Mouse (Mus musculus): ENCODE data around the gene Spocd1.

The Spocd1 gene

DNA sequence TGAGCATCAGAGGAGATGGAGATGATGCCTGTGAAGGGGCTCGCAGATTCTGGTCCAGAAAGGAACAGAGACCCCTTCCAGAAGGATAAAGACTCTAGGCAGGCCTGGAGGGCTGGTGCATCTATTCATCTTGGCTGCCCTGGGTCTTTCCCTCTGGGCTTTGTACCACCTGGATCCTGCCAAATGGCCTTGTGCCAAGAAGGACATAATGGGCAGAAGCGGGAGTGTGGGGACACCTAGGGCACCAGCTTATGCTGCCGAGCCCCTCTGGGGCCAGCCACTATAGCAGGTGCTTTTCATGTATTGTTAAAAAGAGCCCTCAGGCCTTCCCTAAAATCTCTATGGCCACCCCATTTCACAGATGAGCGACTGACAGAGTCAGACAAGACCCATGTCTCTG, 49.2 kb downstream of the Spocd1 start:
- no peak for DNase-seq

DNA sequence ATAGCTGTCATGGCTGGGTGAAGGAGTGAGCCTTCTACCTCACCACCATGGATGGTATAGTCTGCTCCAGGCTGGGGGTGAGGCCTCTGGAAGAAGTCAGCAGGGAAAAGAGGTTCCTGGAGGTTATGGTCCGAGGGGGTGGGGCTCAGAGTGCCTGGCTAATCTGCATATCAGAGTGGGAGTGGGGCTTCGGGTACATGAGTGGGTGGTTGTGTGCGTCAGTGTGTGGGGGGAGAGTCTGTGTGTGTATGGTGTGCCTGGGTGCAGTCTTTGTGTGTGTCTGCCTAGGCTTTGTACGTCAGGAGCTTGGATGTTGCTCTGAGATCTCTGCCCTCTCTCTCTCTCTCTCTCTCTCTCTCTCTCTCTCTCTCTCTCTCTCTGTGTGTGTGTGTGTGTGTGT, 49.9 kb downstream of the Spocd1 start:
- no peak for DNase-seq

- DNase-seq = no peak
These were observed 52.6 kb downstream of the Spocd1 start for GRCm38 (mm10) chr4:129981657-129982056.

GRCm38 (mm10) chr4:129983046-129983445, 54.0 kb downstream of the Spocd1 start:
- DNase-seq = peak; percentile 32

DNA sequence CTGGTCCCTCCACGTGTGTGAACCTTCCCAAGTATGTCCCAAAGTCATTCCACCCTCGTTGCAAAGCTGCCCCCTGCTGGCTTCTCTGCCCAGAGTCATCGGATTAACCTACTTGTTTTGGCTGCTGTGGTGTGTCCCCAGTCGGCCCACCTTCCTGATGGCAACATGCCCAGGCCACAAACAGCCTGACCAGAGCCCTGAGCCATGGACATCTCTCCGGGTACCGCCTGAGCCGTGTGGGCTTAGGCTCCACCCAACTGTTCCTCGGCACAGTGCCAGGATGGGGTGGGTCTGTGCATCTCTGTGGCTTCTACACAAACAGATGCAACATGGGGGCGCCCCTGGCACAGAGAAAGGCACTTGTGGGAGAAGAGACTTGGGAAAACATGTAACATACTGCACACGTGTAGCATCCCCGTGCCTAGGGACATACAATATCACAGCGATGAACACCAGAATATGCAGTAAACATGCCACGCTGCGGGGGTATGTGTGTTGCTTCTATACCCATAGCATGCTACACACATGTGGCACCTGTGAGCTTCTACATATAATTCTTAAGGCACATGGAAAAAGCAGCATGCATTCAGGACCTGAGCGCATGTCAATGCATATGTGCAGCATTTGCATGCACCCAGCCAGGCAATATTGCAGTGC, 54.8 kb downstream of the Spocd1 start:
- DNase-seq = peak; percentile 85

GRCm38 (mm10) chr4:129984421-129985061, 55.5 kb downstream of the Spocd1 start, which contains the start of gene Adgrb2:
Adgrb2 (plus strand) TSS chr4:129984870.
- peak; percentile 74 for DNase-seq

DNA sequence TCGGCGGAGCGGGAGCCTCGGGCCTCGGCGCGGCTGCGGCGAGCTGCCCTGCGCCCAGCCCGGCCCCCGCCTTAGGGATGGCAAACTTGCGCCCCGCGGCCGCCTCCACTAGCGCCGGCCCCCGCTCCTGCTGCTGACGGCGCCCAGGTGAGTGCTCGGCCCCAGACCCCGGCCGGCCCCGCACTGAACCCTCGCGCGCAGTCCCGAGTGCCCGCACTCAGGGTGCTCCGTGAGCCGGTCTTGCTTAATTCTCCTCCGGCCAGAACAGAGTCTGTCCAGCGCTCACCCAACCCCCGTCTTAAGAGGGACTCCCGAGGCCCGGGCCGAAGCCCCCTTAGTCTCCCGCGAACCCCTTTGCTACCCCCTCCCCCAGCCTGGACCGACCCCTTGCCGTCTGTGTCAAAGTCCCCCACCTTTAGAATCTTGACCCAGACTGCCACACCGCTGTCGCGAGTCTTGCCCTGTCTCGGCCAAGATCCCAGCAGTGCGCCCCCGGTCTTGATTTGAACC, 56.2 kb downstream of the Spocd1 start:
- DNase-seq = peak; percentile 33

DNA sequence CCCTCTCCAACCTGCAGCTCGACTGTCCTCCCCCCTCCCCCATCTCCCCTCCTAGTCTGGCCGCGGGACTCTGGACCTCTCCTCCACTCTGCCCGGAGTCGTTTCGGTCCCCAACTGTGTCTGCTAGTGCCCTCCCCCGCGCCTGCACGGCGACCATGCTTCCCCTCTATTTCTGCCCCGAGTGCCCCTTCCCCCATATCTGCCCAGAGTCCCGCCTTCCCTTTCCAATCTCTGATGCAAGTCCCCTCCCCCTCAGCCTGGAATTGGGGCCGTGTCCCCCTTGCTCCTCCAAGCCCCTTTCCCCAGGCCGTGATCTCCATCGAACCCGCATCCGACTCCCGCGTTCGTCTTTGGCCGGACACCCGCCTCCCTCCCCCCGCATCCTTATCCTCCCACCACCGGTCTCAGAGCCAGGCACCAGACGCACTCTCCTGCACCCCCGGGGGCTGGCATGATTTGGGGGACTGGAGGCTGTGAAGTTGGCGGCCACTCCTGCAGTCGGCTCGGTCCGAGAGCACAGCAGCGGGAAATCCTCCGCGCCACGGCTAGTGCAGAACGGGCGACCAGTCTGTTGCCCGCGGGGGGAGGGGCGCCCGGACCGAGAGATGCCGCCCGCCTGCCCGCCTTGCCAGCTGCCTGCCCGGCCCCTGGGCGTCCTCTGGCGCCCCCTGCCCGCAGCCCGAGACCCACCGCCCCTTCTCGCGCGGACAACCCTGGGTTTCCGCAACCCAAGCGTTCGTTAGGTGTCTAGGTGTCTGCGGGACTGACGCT, 56.8 kb downstream of the Spocd1 start:
- DNase-seq = peak; percentile 93

- DNase-seq = peak; percentile 63
These were observed 58.9 kb downstream of the Spocd1 start for GRCm38 (mm10) chr4:129987825-129988504.

GRCm38 (mm10) chr4:129989925-129990324, 60.9 kb downstream of the Spocd1 start:
- no peak for DNase-seq

DNA sequence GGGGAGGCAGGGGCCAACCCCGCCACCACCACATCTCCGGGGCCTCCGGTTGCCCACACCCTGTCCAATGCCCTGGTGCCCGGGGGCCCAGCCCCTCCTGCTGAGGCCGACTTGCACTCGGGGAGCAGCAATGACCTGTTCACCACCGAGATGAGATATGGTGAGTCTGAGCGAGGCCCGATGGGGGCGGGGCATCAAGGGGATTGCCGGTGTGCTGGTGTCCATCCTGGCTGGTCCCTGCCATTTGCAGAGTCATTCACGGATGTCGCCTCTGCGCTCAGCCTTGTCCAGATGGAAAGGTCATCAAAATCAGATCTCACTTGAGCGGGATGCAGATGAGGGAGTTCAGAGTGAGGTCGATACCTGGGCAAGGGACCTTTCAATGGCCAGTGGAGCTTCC, 63.7 kb downstream of the Spocd1 start:
- DNase-seq = no peak

- no peak for DNase-seq
These were observed 64.2 kb downstream of the Spocd1 start for GRCm38 (mm10) chr4:129993213-129993612.

GRCm38 (mm10) chr4:129993944-129994695, 65.1 kb downstream of the Spocd1 start:
- peak; percentile 67 for DNase-seq

DNA sequence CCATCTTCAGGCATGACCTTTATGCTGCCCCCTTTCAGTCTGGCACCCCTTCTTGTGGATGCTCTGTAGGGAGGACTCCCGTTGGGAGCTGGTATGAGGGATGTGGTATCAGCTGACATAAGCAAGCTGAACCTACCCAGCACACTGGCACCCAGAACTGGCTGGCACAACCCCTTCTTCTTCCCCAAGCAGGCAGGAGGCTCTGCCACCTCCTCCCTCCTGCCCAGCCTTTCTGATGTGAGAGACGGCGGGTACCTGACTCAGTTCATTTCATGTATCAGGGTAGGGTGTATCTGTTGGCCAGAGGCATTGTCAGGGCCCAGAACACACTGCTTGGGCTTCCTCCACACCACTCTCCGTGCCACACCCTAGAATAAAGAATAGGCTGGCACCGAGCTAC, 65.7 kb downstream of the Spocd1 start:
- no peak for DNase-seq

DNA sequence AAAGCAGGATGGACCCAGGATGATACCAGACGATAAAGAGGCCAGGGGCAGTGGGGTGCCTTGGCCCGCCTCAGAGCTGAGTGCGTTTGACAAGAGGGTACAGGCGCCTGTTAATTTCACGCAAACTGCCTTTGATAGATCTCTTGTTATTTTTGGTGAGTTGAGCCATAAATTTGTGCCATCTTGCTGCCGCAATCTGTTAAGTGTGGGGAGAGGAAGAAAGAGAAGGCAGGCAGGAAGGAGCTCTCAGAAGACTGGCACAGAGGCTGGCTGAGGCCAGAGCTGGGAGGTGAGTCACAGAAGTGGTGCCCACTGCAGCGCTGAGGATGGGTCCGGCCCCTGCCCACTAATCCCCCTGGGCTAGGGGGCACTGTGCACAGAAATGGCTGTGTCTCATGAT, 66.2 kb downstream of the Spocd1 start:
- no peak for DNase-seq

DNA sequence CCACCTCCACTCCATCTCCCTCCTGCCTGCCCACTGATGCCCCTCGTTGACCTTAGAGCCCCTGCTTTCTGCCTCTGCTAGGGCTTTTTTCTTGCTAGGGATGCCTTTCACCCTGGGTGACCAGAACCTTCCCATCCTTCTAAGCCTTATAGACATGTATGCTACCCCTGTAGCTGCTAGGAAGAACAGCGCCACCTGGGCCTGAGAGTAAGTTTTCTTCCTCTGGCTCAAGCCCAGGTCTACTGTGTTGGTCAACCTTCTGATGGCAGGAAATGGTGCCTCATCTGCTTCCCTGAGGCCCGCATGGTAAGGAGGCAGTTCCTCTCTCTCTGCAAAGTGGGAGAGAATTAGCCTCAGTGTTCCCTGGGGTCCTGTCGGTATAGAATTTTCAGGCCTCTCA, 67.0 kb downstream of the Spocd1 start:
- no peak for DNase-seq

GRCm38 (mm10) chr4:129998124-129998523, 69.1 kb downstream of the Spocd1 start:
- no peak for DNase-seq

GRCm38 (mm10) chr4:130001710-130002109, 72.7 kb downstream of the Spocd1 start:
- DNase-seq = no peak

DNA sequence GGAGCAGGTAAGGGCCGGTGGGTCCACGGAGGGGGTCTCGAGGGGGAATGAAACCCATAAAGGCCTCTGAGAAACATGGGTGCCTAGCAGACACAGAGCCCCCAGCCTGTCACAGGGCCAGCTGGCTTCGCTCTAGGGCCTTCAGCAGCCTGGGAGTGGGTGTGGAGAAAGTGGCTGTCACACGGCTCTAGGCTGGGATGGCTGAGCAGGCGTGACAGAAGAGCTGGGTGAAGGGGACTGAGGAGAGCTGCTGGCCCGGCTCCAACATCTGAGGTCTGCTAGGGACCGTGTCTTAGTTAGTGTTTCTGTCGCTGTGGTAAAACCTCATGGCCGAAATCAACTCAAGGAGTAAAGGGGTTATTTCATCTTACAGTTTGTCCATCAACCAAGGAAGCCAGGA, 73.1 kb downstream of the Spocd1 start:
- DNase-seq = peak; percentile 64

DNA sequence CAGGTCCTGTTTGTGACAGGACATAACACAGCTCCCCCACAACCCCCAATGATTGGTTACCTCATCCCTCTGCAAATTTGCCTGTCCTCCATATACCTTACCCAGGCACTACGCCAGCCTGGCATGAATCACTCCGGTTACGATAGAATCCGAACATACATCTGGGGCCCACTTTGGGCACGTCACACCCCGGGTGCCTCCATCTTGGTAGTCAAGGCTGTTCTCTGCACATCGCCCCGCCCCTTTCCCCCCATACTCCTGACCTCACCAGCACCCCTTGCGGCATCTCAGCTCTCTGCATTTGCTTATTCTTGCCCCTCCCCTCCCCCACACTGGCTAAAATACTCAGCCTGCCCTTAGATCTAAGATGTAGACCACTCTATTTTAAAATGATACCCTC, 76.5 kb downstream of the Spocd1 start:
- peak; percentile 49 for DNase-seq

DNA sequence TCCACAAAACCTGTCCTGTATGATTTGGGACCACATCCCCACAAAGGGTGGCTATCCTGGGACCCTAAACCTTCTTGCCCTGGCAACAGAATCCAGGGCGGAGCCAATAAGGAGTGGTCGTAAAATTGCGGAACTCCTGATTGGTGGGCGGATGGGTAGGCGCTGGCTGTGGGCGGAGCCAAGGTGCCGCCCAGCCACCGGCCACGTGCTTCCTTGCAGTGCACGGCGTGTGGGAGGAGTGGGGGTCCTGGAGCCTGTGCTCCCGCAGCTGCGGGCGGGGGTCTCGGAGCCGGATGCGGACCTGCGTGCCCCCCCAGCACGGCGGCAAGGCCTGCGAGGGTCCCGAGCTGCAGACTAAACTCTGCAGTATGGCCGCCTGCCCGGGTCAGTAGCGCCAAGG, 77.5 kb downstream of the Spocd1 start:
- no peak for DNase-seq

All from right cerebral cortex, postnatal 4 days (tissue).